30 mouse cellular contexts compared by ENCODE assay signal in genomic region chr4:44306585-44306984, GRCm38 (mm10). TPM values are rescaled to one million over a fixed set of nuclear protein-coding genes. Genes with fewer than 3 reads are reported as not detected.
A peak's percentile ranks its signal among the peaks of the same experiment; 100 is the strongest.
DNase-seq lines count a peak whose midpoint lies in the region; ATAC-seq lines count a peak whose summit lies in the region.
"Had no signal": no experiment of that assay in that cellular context is flagged by ENCODE, and none has a peak within 500 bp of the region (broad histone marks: within the 10 kb centered on the region; RNA-seq: fewer than 3 reads in every experiment).

No protein-coding gene starts in this region.

- H3K27me3 ChIP-seq in forebrain, embryonic 11.5 days (ENCODE audit: control insufficient read depth, insufficient read depth, low read length), result no peaks in the 10 kb centered on the region
- H3K27me3 ChIP-seq: CH12.LX; limb, embryonic 12.5 days; Patski had no signal

- whole genome bisulfite sequencing in forebrain, embryonic 11.5 days, result 90% methylated on average over 7 of the region's 7 CpGs

- no peak for ATAC-seq in forebrain, embryonic 11.5 days (replicated peaks; ENCODE audit: low FRiP score)
- ATAC-seq in erythroid progenitor cell, adult 5-6 weeks (replicated peaks; ENCODE audit: low FRiP score, poor library complexity, severe bottlenecking), result no peak
- ATAC-seq: forebrain, postnatal 0 days; hindbrain, embryonic 16.5 days; intestine, embryonic 16.5 days; Patski had no signal

- H3K36me3 ChIP-seq in forebrain, embryonic 11.5 days (ENCODE audit: control insufficient read depth, insufficient read depth, low read length), result no peaks in the 10 kb centered on the region; the same call in 1 of the 2 replicates

- no peak overlapping the region for H3K4me3 ChIP-seq in forebrain, embryonic 11.5 days (ENCODE audit: low read depth, low read length)
- H3K4me3 ChIP-seq: embryonic facial prominence, embryonic 10.5 days; forebrain, embryonic 10.5 days; hindbrain, embryonic 10.5 days; limb, embryonic 12.5 days had no signal

- 0 out of 2 replicates have a peak, but pooled peaks cover 3% of the 10 kb centered on the region for H3K4me1 ChIP-seq in forebrain, embryonic 11.5 days (replicated peaks; ENCODE audit: control insufficient read depth, insufficient read depth, low read length)

- peak; percentile 37 for DNase-seq in left cerebral cortex, adult 11 months (ENCODE audit: low spot score)
- DNase-seq in left cerebral cortex, postnatal 10 days (ENCODE audit: extremely low spot score in 1 of 2, low spot score in 2 of 2), result no peak
- peak; percentile 77 for DNase-seq in brain, adult 2 months (ENCODE audit: low read depth, low spot score)
- peak; percentile 43 to 54 for DNase-seq in frontal cortex, postnatal 36 days (ENCODE audit: low spot score in 2 of 2)
- DNase-seq in right cerebral cortex, postnatal 10 days (ENCODE audit: low spot score in 2 of 2), result peak; percentile 41 to 63
- DNase-seq in forebrain, embryonic 11.5 days (ENCODE audit: low spot score), result no peak
- DNase-seq: adrenal gland, postnatal 36 days; B cell, adult 2 months; cerebellum, adult 11 months; cerebellum, adult 9-11 months; forebrain, postnatal 0 days; kidney, adult 9 months; kidney, postnatal 36 days; lung, postnatal 4 days; midbrain, embryonic 14.5 days; spleen, adult 18-20 months; thymus, postnatal 14 days had no signal

- intact Hi-C loops in left cerebral cortex, postnatal 10 days (cut with DNase I), result no loop called here

- no peak overlapping the region for H3K9ac ChIP-seq in forebrain, embryonic 11.5 days (ENCODE audit: low read length)
- H3K9ac ChIP-seq: forebrain, postnatal 0 days; limb, embryonic 12.5 days; liver, embryonic 14.5 days had no signal

- H3K9me3 ChIP-seq in forebrain, embryonic 11.5 days (ENCODE audit: control insufficient read depth, low read length), result no peaks in the 10 kb centered on the region
- H3K9me3 ChIP-seq: embryonic facial prominence, embryonic 10.5 days; forebrain, embryonic 10.5 days; G1E; hindbrain, embryonic 10.5 days; limb, embryonic 12.5 days had no signal

- H3K4me2 ChIP-seq in forebrain, embryonic 11.5 days (ENCODE audit: low read depth, low read length, severe bottlenecking), result no peak overlapping the region
- H3K4me2 ChIP-seq: heart, embryonic 11.5 days; limb, embryonic 12.5 days had no signal

- H3K27ac ChIP-seq in forebrain, embryonic 11.5 days (ENCODE audit: low read depth, low read length), result no peak overlapping the region
- H3K27ac ChIP-seq: embryonic facial prominence, embryonic 10.5 days; forebrain, embryonic 10.5 days; hindbrain, embryonic 10.5 days; limb, embryonic 12.5 days; liver, embryonic 14.5 days had no signal

RNA-seq across cellular contexts. Expression of gene Melk, which starts 5.9 kb away (rescaled TPM):
- total RNA-seq in left cerebral cortex, postnatal 10 days (2021), result 1 to 10 TPM; 1.4 to 1.8 TPM
- 75.0 and 78.5 TPM in 2 replicates for polyA plus RNA-seq in forebrain, embryonic 11.5 days (2014; fragmentation: Nextera tagmentation; extraction: Ambion mirVana)
- total RNA-seq in erythroid progenitor cell, adult 5-6 weeks (2015; ENCODE audit: low replicate concordance), result 36.9 and 54.8 TPM in 2 replicates
- 40.1 and 45.6 TPM in 2 replicates for total RNA-seq in erythroid progenitor cell, adult 5-6 weeks (2017; ENCODE audit: low replicate concordance)
- total RNA-seq: gastrocnemius, adult 8-10 months had no signal

Comparison
In these comparisons a context has a peak if more than half of its experiments do, and no peak if none do; other contexts are left out.
1. DNase-seq: peak in left cerebral cortex, adult 11 months (single experiment), brain, adult 2 months (single experiment), frontal cortex, postnatal 36 days (2 of 2) and right cerebral cortex, postnatal 10 days (2 of 2); none in left cerebral cortex, postnatal 10 days (0 of 2) and forebrain, embryonic 11.5 days (single experiment).
2. RNA of gene Melk, which starts 5.9 kb away (total RNA-seq): 36.9 to 54.8 TPM in erythroid progenitor cell, adult 5-6 weeks; 1.4 to 1.8 TPM in left cerebral cortex, postnatal 10 days; every median in the first group is over 10 times any median in the second.